Mouse (Mus musculus) left cerebral cortex, postnatal 36 days (tissue): ENCODE results near the gene Ddx31. TPM values are rescaled to one million over a fixed set of nuclear protein-coding genes. Genes with fewer than 3 reads are reported as not detected.

Experiments
- DNase-seq, 2 experiments: peaks; one replicate each; pipeline ENCODE4 v3.0.0; 2021 to 2022; ENCODE audit warnings: low spot score in 2 of 2, mixed read lengths in 1 of 2
- intact Hi-C: fragments of 180-260 bp; cut with DNase I; formaldehyde crosslinking; loops from one replicate; pipeline ENCODE4 v1.15.1; 2025
- total RNA-seq, 2 experiments: library from RNA; stranded (reverse); gene quantifications; 2 replicates each; pipeline ENCODE4 v1.2.3; 2021

Ddx31 gene
- total RNA-seq, 2 experiments from 2014 or later, result 6.2 to 8.7 TPM

GRCm38 (mm10) chr2:28859303-28859702, 19.1 kb downstream of the Ddx31 start:
- no peak for DNase-seq
- intact Hi-C loops, result no loop called here

GRCm38 (mm10) chr2:28860678-28861423, 20.6 kb downstream of the Ddx31 start:
- DNase-seq, result no peak
- intact Hi-C loops, result no loop called here

- DNase-seq, result no peak
Observed at GRCm38 (mm10) chr2:28863857-28864256, 23.7 kb downstream of the Ddx31 start.

GRCm38 (mm10) chr2:28867495-28867894, 27.3 kb downstream of the Ddx31 start:
- no peak for DNase-seq
- intact Hi-C loops, result no loop called here

More at GRCm38 (mm10) chr2:28863857-28864256, 23.7 kb downstream of the Ddx31 start:
- intact Hi-C loops, result no loop called here

GRCm38 (mm10) chr2:28875554-28875953, 35.3 kb downstream of the Ddx31 start:
- intact Hi-C loops, result no loop called here
- DNase-seq, result no peak

GRCm38 (mm10) chr2:28881275-28881674, 41.1 kb downstream of the Ddx31 start:
- intact Hi-C loops, result no loop called here
- DNase-seq, result no peak

GRCm38 (mm10) chr2:28882047-28882446, 41.8 kb downstream of the Ddx31 start:
- intact Hi-C loops, result no loop called here
- no peak for DNase-seq

GRCm38 (mm10) chr2:28882826-28883485, 42.8 kb downstream of the Ddx31 start:
- DNase-seq, result no peak
- intact Hi-C loops, result no loop called here

- no peak for DNase-seq
- intact Hi-C loops, result no loop called here
Observed at GRCm38 (mm10) chr2:28884914-28885313, 44.7 kb downstream of the Ddx31 start.

GRCm38 (mm10) chr2:28892796-28893195, 52.6 kb downstream of the Ddx31 start:
- no peak for DNase-seq
- intact Hi-C loops, result no loop called here

GRCm38 (mm10) chr2:28893526-28893925, 53.3 kb downstream of the Ddx31 start:
- intact Hi-C loops, result no loop called here
- no peak for DNase-seq

GRCm38 (mm10) chr2:28895876-28896275, 55.7 kb downstream of the Ddx31 start:
- DNase-seq, result no peak
- intact Hi-C loops, result no loop called here

- intact Hi-C loops, result no loop called here
- DNase-seq, result no peak
Observed at GRCm38 (mm10) chr2:28897340-28897899, 57.2 kb downstream of the Ddx31 start.

- intact Hi-C loops, result no loop called here
Observed at GRCm38 (mm10) chr2:28902291-28902690, 62.1 kb downstream of the Ddx31 start.

GRCm38 (mm10) chr2:28903871-28904270, 63.7 kb downstream of the Ddx31 start:
- DNase-seq, result no peak

More at GRCm38 (mm10) chr2:28902291-28902690, 62.1 kb downstream of the Ddx31 start:
- no peak for DNase-seq

GRCm38 (mm10) chr2:28904786-28905185, 64.6 kb downstream of the Ddx31 start:
- intact Hi-C loops, result no loop called here

More at GRCm38 (mm10) chr2:28903871-28904270, 63.7 kb downstream of the Ddx31 start:
- intact Hi-C loops, result no loop called here

GRCm38 (mm10) chr2:28905561-28905960, 65.4 kb downstream of the Ddx31 start:
- intact Hi-C loops, result no loop called here

More at GRCm38 (mm10) chr2:28904786-28905185, 64.6 kb downstream of the Ddx31 start:
- DNase-seq, result no peak

GRCm38 (mm10) chr2:28907691-28908388, 67.6 kb downstream of the Ddx31 start:
- DNase-seq, result no peak
- intact Hi-C loops, result no loop called here

More at GRCm38 (mm10) chr2:28905561-28905960, 65.4 kb downstream of the Ddx31 start:
- no peak for DNase-seq

- intact Hi-C loops, result no loop called here
- DNase-seq, result no peak
Observed at GRCm38 (mm10) chr2:28908389-28909153, 68.4 kb downstream of the Ddx31 start.
